Mouse (Mus musculus): Measurements from ENCODE around the gene Ntrk3.

DNA sequence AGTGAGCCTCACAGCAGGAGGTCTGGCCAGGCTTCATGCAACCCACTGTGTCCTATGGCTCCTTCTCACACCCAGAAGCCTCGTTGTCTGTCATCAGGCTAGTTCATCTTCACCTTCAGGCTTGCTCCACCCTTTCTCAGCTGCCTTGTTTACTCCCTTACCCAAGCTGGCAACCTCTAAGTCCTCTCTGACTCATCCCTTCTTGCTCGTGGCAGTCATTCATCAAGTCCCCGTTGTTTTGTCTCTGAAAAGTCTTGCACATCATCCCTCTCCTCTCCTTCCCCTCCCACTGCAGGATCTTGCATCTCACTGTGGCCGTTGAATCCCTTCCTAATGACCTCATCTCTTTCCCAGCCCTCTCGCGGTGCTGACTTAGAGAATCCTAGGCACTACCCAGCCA lies 35.1 kb downstream of the Ntrk3 start:
- TF ChIP-seq CTCF (IDR thresholded peaks at IDR 0.05; ENCODE audit: insufficient read depth, low read length) (no peak), POLR2A (IDR thresholded peaks at IDR 0.05; ENCODE audit: borderline replicate concordance, extremely low read depth, low read depth, low read length) (no peak)

Data from lung, adult 2 months (tissue).